Comparison of ENCODE assay signal across 16 mouse cellular contexts in the genomic region with DNA sequence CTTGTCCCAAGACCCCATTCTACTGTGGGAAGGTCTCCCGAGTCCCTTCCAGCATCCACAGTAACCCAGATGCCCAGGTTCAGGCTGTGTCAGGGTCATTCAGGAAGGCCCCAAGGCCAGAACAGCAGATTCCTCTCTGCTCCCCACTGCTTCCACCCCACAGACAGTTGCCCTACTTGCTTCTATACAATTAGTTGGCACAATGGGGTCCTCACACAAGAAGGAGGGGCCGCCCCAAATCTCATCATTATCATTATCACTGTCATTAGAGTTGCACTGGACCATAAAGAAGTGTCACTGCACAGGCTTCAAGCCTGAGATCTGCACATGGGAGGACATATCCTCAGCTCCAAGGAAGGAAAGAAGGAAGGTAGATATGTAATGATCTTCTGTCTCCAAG.
"Had no signal": no experiment of that assay in that cellular context is flagged by ENCODE, and none has a peak within 500 bp of the region (broad histone marks: within the 10 kb centered on the region; RNA-seq: fewer than 3 reads in every experiment).

No protein-coding gene starts in this region.

- H3K9me3 ChIP-seq: neural tube, embryonic 12.5 days; neural tube, embryonic 13.5 days; neural tube, embryonic 15.5 days; stomach, embryonic 15.5 days had no signal

- H3K9ac ChIP-seq: neural tube, embryonic 12.5 days; neural tube, embryonic 13.5 days; neural tube, embryonic 15.5 days; stomach, embryonic 15.5 days had no signal

- H3K4me3 ChIP-seq: neural tube, embryonic 12.5 days; neural tube, embryonic 13.5 days; neural tube, embryonic 15.5 days; stomach, embryonic 15.5 days had no signal

- H3K4me2 ChIP-seq: neural tube, embryonic 12.5 days; neural tube, embryonic 13.5 days; neural tube, embryonic 15.5 days; stomach, embryonic 15.5 days had no signal

- H3K27ac ChIP-seq: neural tube, embryonic 12.5 days; neural tube, embryonic 13.5 days; neural tube, embryonic 15.5 days; stomach, embryonic 15.5 days; stomach, postnatal 0 days had no signal

- H3K36me3 ChIP-seq: stomach, embryonic 15.5 days had no signal

- H3K4me1 ChIP-seq: neural tube, embryonic 12.5 days; neural tube, embryonic 13.5 days; neural tube, embryonic 15.5 days; stomach, embryonic 15.5 days had no signal

- H3K27me3 ChIP-seq: neural tube, embryonic 12.5 days; neural tube, embryonic 13.5 days; neural tube, embryonic 15.5 days; stomach, embryonic 15.5 days had no signal

- DNase-seq: right cerebral cortex, adult 18-20 months; right cerebral cortex, postnatal 14 days; right cerebral cortex, postnatal 25 days; right cerebral cortex, postnatal 4 days; spleen, adult 18-20 months; thymus, adult 18-20 months; thymus, adult 2 months; thymus, postnatal 14 days; thymus, postnatal 25 days; thymus, postnatal 36 days; thymus, postnatal 4 days had no signal
